Mouse (Mus musculus) large intestine, adult 2 months (tissue): Measurements from ENCODE around the gene Proz. TPM values are rescaled to one million over a fixed set of nuclear protein-coding genes. Genes with fewer than 3 reads are reported as not detected.

ENCODE experiments used
- DNase-seq: peaks from one replicate; pipeline ENCODE4 v3.0.0-alpha.2; 2012; ENCODE audit warnings: low read depth, low spot score
- WGBS: fragments of 180-500 bp; shearing (Covaris S2); methylation state at CpG from one replicate; pipeline ENCODE4 v1.1.7; 2018; 5-methylcytosine and 5-hydroxymethylcytosine counted together
- polyA plus RNA-seq: library from polyadenylated mRNA; depleted of rRNA; stranded (reverse); fragments of >200 nt; gene quantifications from 2 replicates; pipeline ENCODE4 v1.2.3, GENCODE M21; 2012; rRNA removed

Proz gene
- polyA plus RNA-seq, 1 experiment = 4.2 TPM

DNA sequence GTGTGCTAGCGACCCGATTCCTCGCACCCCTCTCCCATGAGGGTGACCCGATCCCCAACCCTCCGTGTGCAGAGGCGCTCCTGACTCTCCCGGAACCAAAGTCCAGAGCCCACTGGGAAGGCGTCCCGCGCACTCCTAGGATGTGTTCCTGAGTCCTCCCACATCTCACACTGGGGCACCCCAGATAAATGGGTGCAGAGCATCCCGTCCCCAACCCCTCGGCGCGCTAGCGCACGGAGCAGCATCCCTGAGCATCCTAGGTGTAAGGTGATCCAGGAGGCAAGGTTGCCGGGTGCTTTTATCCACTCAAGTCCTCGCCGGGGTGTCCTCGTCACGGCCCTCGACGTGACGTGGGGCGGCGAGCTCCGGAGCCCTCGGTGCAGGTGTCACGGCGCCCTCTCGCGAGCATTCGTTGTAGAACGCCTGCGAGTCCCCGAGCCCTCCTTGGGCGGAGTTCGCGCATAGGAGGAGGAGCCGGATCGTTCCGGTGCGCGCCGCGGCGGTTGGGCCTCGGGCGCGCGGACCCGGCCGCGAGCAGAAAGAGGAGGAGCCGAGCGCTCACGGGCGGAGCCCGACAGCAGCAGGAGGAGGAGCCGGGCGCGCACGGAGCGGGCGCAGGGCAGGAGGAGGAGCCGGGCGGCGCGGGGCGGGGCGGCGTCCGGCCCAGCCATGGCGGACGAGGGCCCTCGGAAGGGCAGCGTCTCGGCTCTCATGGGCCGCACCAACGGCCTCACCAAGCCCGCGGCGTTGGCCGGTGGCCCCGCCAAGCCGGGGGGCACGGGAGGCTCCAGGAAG lies 44.6 kb downstream of the Proz start, which contains the start of the genes Pcid2 and Cul4a:
Pcid2 (minus strand) TSS at position 373 of the 795 bp plus-strand sequence.
Cul4a (plus strand) TSS at position 535 of the 795 bp plus-strand sequence.
- peak; percentile 88 for DNase-seq
- WGBS = under 1% methylated on average over 85 of the region's 87 CpGs

DNA sequence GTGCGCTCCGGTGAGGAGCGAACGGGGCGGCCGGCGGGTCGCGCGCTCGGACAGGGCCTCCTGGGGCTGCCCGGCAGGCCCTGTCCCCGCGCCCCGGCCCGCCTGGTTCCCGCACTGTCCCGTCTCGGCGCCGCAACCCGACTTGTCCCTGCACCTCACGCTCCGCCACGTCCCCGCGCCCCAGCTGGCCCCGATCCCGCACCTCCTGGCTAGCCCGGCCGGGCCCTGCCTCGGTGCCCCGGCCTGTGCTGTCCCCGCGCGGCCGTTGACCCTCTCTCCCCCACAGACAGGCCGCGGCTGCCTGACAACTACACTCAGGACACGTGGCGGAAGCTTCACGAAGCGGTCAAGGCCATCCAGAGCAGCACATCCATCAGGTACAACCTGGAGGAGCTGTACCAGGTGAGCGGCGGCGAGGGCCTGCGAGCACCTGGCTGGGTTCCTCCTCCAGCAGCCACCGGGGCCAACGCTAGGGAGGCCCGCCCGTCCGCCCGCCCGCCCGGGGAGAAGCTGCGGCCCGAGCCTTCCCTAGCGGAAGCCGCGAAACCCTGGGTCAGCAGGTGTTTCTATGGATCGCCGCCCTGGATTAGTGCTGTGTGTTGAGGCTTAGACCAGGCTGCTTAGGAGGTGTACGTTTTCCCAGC lies 45.3 kb downstream of the Proz start:
- no peak for DNase-seq
- WGBS = under 1% methylated on average over 63 of the region's 63 CpGs

DNA sequence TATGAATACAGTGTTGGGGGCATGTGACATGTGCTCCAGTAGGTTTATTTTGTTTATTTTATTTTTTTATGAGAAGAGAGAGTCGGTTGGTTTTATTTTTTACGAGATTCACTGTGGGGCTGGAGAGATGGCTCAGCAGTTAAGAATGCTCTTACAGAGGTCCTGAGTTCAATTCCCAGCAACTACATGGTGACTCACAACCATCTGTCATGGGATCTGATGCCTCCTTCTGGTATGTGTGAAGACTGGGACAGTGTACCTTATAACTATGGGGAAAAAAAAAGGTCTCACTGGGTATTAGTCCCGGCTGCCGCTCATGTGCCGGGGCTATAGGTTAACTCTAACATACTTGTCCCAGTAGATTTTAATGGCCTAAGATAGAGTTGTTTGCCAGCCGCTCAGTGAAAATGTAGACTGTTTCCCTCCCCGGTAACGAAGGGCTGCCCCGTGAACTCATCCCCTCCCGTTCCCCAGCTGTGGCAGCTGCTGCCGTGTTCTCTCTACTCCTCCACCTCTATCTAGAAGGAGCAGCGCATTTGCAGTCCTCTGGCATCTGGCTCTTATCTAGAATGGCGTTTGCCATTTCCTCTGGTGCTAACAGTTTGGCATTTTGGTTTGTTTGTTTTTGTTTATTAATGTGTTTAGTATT lies 47.4 kb downstream of the Proz start:
- no peak for DNase-seq
- WGBS = 69% methylated on average over 13 of the region's 13 CpGs

DNA sequence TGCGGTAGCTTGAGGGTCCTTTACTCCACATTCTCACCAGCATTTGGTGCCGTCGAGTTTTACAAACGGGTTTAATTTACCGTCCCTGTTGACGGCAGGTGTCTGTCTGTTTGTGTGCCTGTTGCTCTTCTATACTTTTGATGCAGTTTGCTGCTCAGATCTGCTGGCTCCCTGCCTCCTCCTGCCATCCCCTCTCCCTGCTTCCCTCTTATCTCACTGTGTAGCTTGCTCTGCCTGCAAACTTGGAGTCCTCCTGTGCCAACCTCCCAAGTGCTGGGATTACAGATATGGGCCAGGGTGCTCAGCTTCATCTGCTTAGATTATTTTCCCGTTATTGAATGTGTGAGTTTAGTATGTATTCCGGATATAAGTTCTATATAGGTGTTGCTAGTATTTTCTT lies 48.3 kb downstream of the Proz start:
- WGBS = 85% methylated on average over 8 of the region's 8 CpGs

DNA sequence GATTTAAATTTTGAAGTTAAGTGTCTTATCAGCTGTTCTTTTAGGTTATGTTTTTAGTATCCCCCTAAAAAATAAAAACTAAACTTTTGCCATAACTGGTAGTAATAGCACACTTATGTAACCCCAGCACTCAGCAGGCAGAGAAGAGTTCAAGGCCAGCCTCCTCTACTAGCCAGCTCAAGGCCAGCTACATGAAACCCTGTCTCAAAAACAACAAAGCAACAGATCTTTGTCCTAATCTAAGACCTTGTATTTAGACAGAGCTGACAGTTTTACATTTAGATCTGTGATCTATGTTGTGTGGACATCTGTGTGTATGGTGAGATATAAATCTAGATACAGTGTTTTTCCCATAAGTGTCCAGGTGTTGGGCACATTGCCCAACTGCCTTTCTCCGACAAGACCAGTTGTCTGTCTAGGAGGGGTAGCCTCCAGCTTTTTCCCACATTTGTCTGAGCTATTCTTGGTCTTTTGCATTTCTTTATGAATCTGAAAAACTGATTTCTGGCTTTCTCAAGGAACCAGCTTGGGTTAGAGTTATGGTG lies 48.8 kb downstream of the Proz start:
- no peak for DNase-seq
- 53% methylated on average over 1 of the region's 1 CpGs for WGBS

More for the DNA sequence above, 48.3 kb downstream of the Proz start:
- no peak for DNase-seq

DNA sequence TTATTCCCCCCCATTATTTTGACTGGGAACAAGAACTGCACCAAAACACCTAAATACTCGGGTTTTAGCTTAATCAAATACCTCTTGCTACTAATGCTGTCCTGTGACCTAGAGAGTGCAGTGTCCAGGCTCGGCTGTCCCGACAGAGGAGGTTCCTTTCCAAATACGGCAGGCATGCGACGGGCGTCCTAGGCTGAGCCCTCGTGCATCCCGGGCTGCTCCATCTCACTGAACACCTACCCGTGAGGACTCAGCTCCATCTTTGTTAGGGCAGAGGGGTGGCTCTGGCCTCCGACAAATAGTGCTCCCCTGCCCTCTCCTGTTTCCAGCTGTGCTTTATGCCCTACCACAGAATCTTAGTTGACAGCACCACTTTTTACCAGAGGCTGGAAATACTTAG lies 51.2 kb downstream of the Proz start:
- no peak for DNase-seq
- WGBS = 85% methylated on average over 11 of the region's 11 CpGs

DNA sequence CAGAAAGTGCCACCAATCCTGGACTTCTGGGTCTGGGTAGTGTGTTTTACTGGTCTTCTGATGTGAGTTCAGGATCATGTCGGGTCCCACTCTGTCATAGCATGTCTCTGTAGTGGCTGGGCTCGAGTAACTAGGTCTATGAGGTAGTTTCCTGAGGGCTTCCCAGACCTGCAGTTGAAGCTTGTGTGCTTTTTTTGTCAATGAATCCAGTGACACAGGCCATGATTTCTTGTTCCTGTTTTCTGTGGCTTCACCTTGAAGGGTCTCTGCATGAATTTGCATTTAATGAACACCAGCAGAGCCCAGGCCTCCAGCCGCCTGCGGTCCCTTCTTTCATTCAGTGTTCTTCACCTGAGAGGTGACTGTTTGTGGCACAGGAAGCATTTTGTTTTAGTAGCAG lies 52.5 kb downstream of the Proz start:
- WGBS = 88% methylated on average over 4 of the region's 4 CpGs
- no peak for DNase-seq

DNA sequence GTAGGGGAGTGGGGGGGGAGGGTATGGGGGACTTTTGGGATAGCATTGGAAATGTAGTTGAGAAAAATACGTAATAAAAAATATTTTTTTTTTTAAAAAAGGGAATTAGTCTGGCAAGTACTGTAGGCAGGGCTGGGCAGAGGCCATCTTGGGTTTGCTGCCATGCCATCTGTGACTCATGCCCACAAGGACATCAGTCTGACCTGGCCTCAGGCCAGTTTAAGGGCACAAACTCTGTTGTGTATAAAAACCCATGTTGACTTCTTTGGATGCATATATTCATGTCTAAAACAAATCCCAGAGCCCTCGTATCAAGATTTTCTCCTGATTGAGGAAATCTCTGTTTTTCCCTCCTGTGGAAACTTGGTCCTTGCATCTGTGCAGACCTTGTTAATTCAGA lies 56.4 kb downstream of the Proz start:
- 95% methylated on average over 2 of the region's 2 CpGs for WGBS
- DNase-seq = no peak

DNA sequence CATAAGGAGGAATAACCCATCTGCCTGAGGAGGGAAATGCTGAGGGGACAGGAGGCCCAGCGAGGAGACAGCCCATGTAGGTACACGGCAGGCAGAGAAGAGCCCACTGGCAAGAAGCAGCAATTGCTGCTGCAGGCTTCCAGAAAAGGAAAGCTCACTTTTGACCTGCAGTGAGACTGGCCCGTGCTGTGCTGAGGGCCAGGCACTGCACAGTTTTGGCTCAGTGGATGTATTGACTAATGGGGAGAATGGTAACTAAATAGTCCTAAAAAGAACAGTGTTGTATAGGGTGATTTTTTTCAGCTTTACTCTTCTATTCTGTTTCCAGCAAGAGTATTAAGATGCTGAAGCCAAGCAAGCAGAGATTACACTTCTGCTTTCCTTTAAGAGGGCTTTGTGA lies 57.8 kb downstream of the Proz start:
- 81% methylated on average over 3 of the region's 3 CpGs for WGBS
- DNase-seq = no peak

DNA sequence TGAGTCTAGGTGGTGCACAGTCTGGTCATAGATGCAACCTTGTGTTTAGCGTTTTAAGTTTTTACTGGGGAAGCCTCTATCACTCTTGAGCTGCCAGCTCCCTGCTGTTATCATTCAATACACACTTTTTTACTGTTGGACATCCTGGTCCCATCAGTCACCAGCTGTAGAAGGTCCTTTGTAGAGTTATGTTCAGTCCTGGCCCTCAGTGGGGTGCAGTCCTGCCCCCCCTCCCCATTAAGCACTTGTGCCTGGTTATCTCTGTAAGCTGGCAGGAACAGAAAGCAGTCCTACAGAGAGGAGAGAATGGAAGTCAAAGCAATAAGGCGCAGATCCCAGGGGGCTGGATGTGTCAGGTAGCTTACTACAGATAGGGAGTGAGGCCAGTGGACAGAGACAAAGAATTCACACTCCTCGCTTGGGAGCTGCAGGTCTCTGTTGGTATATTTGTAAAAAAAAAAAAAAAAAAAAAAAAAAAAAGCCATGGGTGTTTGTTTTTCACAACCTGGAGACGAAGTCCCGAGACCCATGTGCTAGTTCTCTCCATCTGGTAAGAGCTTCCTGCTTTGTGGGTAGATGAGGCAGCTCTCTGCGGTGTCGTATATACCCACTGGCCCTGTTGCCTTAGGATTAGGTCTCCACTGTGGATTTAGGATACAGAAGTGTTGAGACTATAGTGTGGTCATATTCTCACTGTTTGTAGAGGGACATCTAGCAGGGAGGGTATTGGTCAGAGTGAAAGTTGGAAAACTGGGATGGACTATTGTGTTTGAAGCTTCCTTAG lies 60.4 kb downstream of the Proz start:
- DNase-seq = no peak
- 85% methylated on average over 7 of the region's 7 CpGs for WGBS

DNA sequence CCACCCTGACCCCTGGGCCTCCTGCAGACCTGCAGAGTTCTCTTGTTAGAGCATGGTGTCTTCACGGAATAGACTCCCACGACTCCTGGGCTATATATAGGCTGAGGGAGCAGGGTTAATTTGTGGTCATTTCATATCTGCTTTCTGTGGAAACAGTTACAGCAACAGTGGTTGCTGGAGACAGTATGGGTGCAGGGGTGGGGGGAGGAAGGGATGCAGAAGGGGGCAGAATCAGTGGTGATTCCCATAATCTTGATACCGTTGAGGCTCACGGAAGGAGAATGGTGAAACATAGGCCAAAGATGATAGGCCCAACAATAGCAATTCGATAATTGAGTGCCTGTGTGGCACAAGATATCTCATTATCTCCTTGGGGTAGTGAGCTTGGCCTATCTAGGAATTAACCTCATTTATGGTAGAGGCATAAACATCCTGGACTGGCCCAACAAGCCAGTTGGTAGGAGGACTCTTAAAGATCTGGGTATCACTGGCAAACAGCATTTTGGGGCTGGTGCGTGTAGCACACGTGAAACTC lies 62.2 kb downstream of the Proz start:
- DNase-seq = no peak
- 93% methylated on average over 7 of the region's 7 CpGs for WGBS

DNA sequence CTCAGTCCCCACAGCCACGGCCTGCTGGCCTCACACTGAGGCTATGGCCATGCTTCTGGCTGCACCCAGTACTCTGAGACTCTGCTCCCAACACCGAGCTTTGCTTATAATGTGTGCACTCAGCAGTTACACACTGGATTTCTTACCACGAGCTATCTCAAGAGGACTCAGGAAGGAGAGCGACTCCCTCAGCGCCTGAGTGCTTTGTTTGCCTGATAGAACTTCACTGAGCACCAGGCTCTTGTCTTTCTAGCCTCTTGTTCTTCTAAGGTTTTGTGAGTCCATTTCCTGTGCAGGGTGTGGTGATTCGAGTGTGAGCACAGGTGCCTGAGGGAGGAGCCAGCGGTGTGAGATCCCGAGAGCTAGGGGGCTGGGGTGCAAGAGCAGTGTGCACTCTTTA lies 64.2 kb downstream of the Proz start:
- no peak for DNase-seq
- WGBS = 89% methylated on average over 8 of the region's 8 CpGs

Other genes with a start within 250 kb of the Proz start
- 14.1 TPM in 2 replicates for gene Mcf2l, start 187.1 kb upstream of the Proz start, polyA plus RNA-seq
- 0.12 and 0.23 TPM in 2 replicates for gene F7, start 34.9 kb upstream of the Proz start, polyA plus RNA-seq
- gene F10, start 23.6 kb upstream of the Proz start, polyA plus RNA-seq = 0.05 and 0.29 TPM in 2 replicates
- gene Pcid2, start 44.5 kb downstream of the Proz start, polyA plus RNA-seq = 18.2 and 18.7 TPM in 2 replicates
- gene Cul4a, start 44.7 kb downstream of the Proz start, polyA plus RNA-seq = 24.2 and 30.9 TPM in 2 replicates
- gene Lamp1, start 98.2 kb downstream of the Proz start, polyA plus RNA-seq = 411 and 537 TPM in 2 replicates
- 67.3 and 69.4 TPM in 2 replicates for gene Grtp1, start 139.7 kb downstream of the Proz start, polyA plus RNA-seq
- gene Adprhl1, start 193.2 kb downstream of the Proz start, polyA plus RNA-seq = not detected in 2 replicates
- 14.9 and 15.9 TPM in 2 replicates for gene Dcun1d2, start 227.2 kb downstream of the Proz start, polyA plus RNA-seq
- 39.8 and 60.8 TPM in 2 replicates for gene Tmco3, start 227.3 kb downstream of the Proz start, polyA plus RNA-seq